In the genomic region with DNA sequence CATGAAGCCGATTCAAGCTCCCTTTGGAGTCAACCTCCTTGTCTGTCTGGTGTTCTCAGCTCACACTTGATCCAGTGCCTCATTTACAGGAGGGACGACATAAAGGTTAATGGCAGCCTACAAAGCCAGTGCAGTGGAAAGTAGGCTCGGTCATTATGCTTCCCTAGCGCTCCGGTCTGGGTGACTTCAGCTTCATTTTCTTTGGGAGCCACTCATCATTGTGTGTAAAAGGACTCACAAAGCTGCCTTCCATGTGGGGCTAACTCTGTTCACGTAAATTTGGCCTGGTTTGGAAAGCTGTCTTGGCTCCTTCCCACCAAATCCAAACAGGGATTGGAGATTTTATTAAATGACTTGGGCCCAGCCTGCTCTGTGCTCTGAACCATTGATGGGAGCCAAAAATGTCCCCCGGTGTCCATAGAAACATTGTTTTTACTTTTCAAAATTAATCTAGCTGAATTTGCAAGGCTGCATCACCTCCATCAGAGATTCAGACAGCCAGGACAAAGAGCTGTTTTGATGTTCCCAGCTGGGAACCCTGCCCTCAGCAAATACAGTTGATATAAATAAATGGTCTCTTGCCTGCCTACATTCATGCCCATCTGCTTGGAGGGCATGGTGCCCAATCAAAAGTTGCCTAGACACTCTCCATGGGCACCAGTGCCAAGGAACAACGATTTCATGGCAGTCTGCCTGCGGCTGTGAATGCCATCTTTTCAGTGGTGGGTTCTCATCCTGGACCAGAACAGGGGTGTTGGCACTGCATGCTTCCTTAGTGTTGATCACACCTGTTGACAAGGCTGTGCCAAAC, we compare ENCODE assay signal across 9 mouse cellular contexts.
DNase-seq lines count a peak whose midpoint lies in the region; ATAC-seq and TF ChIP-seq lines count a peak whose summit lies in the region.
"Had no signal": no experiment of that assay in that cellular context is flagged by ENCODE, and none has a peak within 500 bp of the region (broad histone marks: within the 10 kb centered on the region; RNA-seq: fewer than 3 reads in every experiment).

No protein-coding gene starts in this region.

- no peak; the same call in 1 of the 2 replicates for ATAC-seq in limb, embryonic 14.5 days (ENCODE audit: low FRiP score, low read depth)
- peak; percentile 95 for ATAC-seq in forebrain, postnatal 0 days
- ATAC-seq in inflammation-experienced regulatory T-cells, adult 6 months = no peak

- peak; percentile 64 for DNase-seq in limb, embryonic 14.5 days (ENCODE audit: low spot score)
- no peak for DNase-seq in limb, embryonic 10.5 days (ENCODE audit: low spot score)
- DNase-seq in forebrain, postnatal 0 days = peak; percentile 92
- peak; percentile 83 to 85 for DNase-seq in layer of hippocampus, postnatal 36 days
- DNase-seq in right cerebral cortex, postnatal 25 days = peak; percentile 62
- DNase-seq in natural killer cell, adult 2 months (ENCODE audit: low spot score in 2 of 2) = no peak
- DNase-seq in testis, postnatal 14 days (ENCODE audit: low spot score) = no peak
- DNase-seq: lung, postnatal 14 days had no signal

- no peaks in the 10 kb centered on the region for H3K4me1 ChIP-seq in limb, embryonic 14.5 days (ENCODE audit: control insufficient read depth, insufficient read depth, low read length)
- no peaks in the 10 kb centered on the region for H3K4me1 ChIP-seq in limb, embryonic 10.5 days
- no peaks in the 10 kb centered on the region for H3K4me1 ChIP-seq in forebrain, postnatal 0 days (ENCODE audit: insufficient read depth)

- H3K4me2 ChIP-seq in limb, embryonic 14.5 days (replicated peaks; ENCODE audit: low read depth, low read length, severe bottlenecking) = no peak overlapping the region
- no peak overlapping the region for H3K4me2 ChIP-seq in forebrain, postnatal 0 days (ENCODE audit: low read depth)

- no peak overlapping the region for H3K9ac ChIP-seq in limb, embryonic 14.5 days (ENCODE audit: low read depth, low read length, severe bottlenecking)
- no peak overlapping the region for H3K9ac ChIP-seq in forebrain, postnatal 0 days

- no peak overlapping the region for H3K4me3 ChIP-seq in limb, embryonic 14.5 days (replicated peaks; ENCODE audit: low read length)
- no peak overlapping the region for H3K4me3 ChIP-seq in limb, embryonic 10.5 days
- no peak overlapping the region for H3K4me3 ChIP-seq in forebrain, postnatal 0 days (ENCODE audit: low read depth, low read length)

- no peaks in the 10 kb centered on the region for H3K36me3 ChIP-seq in limb, embryonic 14.5 days (ENCODE audit: control insufficient read depth, insufficient read depth, low read length)
- H3K36me3 ChIP-seq in limb, embryonic 10.5 days = no peaks in the 10 kb centered on the region
- H3K36me3 ChIP-seq in forebrain, postnatal 0 days (ENCODE audit: insufficient read depth) = no peaks in the 10 kb centered on the region

- no peak for TF ChIP-seq POLR2A in limb, embryonic 14.5 days (IDR thresholded peaks at IDR 0.05; ENCODE audit: borderline replicate concordance, extremely low read depth, insufficient read depth, insufficient read length)

- no peak overlapping the region; the same call in 1 of the 2 replicates for H3K27ac ChIP-seq in limb, embryonic 14.5 days (replicated peaks; ENCODE audit: low read depth, low read length)
- H3K27ac ChIP-seq in limb, embryonic 10.5 days = no peak overlapping the region
- H3K27ac ChIP-seq in forebrain, postnatal 0 days (ENCODE audit: low read depth, low read length) = no peak overlapping the region

- no peak for TF ChIP-seq CTCF in forebrain, postnatal 0 days (IDR thresholded peaks at IDR 0.05; ENCODE audit: low read depth)

- no peaks in the 10 kb centered on the region for H3K27me3 ChIP-seq in limb, embryonic 14.5 days (ENCODE audit: control insufficient read depth, insufficient read depth, low read length)
- no peaks in the 10 kb centered on the region for H3K27me3 ChIP-seq in limb, embryonic 10.5 days (ENCODE audit: low read depth, poor library complexity, severe bottlenecking)
- peaks cover 7% of the 10 kb centered on the region for H3K27me3 ChIP-seq in forebrain, postnatal 0 days (ENCODE audit: insufficient read depth, low read length)

- no peaks in the 10 kb centered on the region for H3K9me3 ChIP-seq in limb, embryonic 14.5 days (ENCODE audit: control insufficient read depth, low read length)
- H3K9me3 ChIP-seq in limb, embryonic 10.5 days (replicated peaks) = no peaks in the 10 kb centered on the region
- no peaks in the 10 kb centered on the region for H3K9me3 ChIP-seq in forebrain, postnatal 0 days (ENCODE audit: low read length)

- WGBS in limb, embryonic 14.5 days = 74% methylated on average over 9 of the region's 9 CpGs
- WGBS in limb, embryonic 10.5 days = 89% methylated on average over 9 of the region's 9 CpGs
- WGBS in forebrain, postnatal 0 days = 32% methylated on average over 9 of the region's 9 CpGs

Comparison
In these comparisons a context has a peak if more than half of its experiments do, and no peak if none do; other contexts are left out.
1. DNase-seq: peak in limb, embryonic 14.5 days (single experiment), forebrain, postnatal 0 days (single experiment), layer of hippocampus, postnatal 36 days (2 of 2) and right cerebral cortex, postnatal 25 days (single experiment); none in limb, embryonic 10.5 days (single experiment), natural killer cell, adult 2 months (0 of 2) and testis, postnatal 14 days (single experiment).